Mouse (Mus musculus) spleen, adult 2 months (tissue): ENCODE measurements at regions not wholly inside any gene's neighbourhood (a gene's known extent, or its start where the extent isn't known, plus 50 kb on each side); places are given as distances from the start of the nearest gene placed in this dataset.

Experiments
- DNase-seq, 2 experiments: peaks; one replicate each; pipeline versions ENCODE4 v3.0.0 to v3.0.0-alpha.2; 2012 to 2021; ENCODE audit warnings: low spot score in 2 of 2, low read depth in 1 of 2
- H3K27ac ChIP-seq: fragments of 200-500 bp; 2 replicates; pipeline ENCODE4 v1.5.1; 2012; ENCODE audit warnings: low read length, inconsistent platforms; ENCODE audit not compliant: insufficient read depth
- H3K27me3 ChIP-seq: fragments of 200-500 bp; 2 replicates; pipeline ENCODE4 v1.6.1; 2012; ENCODE audit warnings: mild to moderate bottlenecking, moderate library complexity, low read length, inconsistent platforms; ENCODE audit not compliant: control insufficient read depth, insufficient read depth
- H3K36me3 ChIP-seq: fragments of 200-500 bp; 2 replicates; pipeline ENCODE4 v1.6.1; 2012; ENCODE audit warnings: mild to moderate bottlenecking, low read length, inconsistent platforms; ENCODE audit not compliant: control insufficient read depth, insufficient read depth
- H3K4me1 ChIP-seq: fragments of 200-500 bp; 2 replicates; pipeline ENCODE4 v1.6.1; 2011; ENCODE audit warnings: inconsistent platforms; ENCODE audit not compliant: control insufficient read depth, insufficient read depth, insufficient read length
- H3K4me3 ChIP-seq: fragments of 200-500 bp; 2 replicates; pipeline ENCODE4 v1.5.1; 2011; ENCODE audit warnings: mild to moderate bottlenecking, inconsistent platforms; ENCODE audit not compliant: insufficient read depth, insufficient read length; ENCODE audit errors: extremely low read depth
- CTCF ChIP-seq: fragments of 200-500 bp; IDR thresholded peaks from 2 replicates; pipeline ENCODE4 v1.5.1; 2011; ENCODE audit warnings: mild to moderate bottlenecking, inconsistent platforms; ENCODE audit not compliant: insufficient read depth, insufficient read length, insufficient replicate concordance; ENCODE audit errors: extremely low read depth
- POLR2A ChIP-seq: fragments of 200-500 bp; IDR thresholded peaks from 2 replicates; pipeline ENCODE4 v1.6.1; 2011; ENCODE audit warnings: low read depth, low read length, inconsistent platforms
- WGBS: fragments of 180-500 bp; shearing (Covaris S2); methylation state at CpG from one replicate; pipeline ENCODE4 v1.1.7; 2018; 5-methylcytosine and 5-hydroxymethylcytosine counted together

DNA sequence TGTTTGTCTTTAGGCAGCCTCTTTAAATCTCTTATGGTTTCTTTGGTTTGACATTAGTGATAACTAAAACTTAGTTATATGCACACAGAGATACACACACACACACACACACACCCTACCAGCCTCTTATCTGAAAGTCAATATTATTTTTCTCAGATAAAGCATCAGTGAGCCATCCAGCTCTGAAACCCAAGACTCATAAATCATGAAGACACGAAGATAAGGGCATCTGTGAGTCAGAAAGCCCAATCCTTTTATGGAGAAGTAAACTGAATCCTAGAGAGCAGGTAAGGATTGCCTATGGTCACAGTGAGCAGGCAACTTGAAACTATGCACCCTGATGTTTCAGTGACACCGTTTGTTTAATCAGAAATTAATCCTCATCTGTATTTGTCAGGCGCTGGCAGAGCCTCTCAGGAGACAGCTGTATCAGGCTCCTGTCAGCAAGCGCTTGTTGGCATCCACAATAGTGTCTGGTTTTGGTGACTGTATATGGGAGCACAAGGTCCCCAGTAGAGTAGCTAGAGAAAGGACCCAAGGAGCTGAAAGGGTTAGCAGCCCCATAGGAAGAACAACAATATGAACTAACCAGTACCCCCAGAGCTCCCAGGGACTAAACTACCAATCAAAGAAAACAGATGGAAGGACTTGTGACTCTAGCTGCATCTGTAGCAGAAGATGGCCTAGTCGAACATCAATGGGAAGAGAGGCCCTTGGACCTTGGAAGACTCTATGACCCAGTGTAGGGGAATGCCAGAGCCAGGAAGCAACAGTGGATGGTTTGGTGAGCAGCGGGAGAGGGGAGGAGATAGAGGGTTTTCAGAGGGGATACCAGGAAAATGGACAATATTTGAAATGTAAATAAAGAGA lies 207.3 kb upstream of the Ank start:
- no peak for DNase-seq
- 72% methylated on average over 6 of the region's 6 CpGs for WGBS
- H3K36me3 ChIP-seq, result no peaks in the 10 kb centered on the region
- no peaks in the 10 kb centered on the region for H3K4me1 ChIP-seq
- no peak overlapping the region for H3K4me3 ChIP-seq
- H3K27me3 ChIP-seq, result no peaks in the 10 kb centered on the region
- no peak overlapping the region for H3K27ac ChIP-seq
- no peak for TF ChIP-seq POLR2A

DNA sequence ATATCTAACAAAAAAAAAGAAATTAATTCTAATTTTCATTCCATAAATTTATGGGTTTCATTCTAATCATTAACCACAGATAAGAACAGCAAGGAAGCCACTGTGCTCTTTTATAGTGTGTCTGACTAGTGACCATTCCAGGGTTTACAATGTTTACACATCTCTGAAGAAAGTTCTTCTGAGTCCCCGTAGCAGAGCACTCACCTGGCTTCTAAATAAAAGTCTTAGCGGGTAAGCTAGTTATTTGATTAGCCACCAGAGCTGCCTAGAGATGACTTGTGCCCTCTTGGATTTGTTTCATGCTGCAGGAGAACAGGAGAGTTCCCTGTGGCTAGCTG lies 206.7 kb upstream of the Ank start:
- Histone ChIP-seq H3K4me1 (no peaks in the 10 kb centered on the region), H3K27me3 (no peaks in the 10 kb centered on the region), H3K27ac (no peak overlapping the region), H3K36me3 (no peaks in the 10 kb centered on the region), H3K4me3 (no peak overlapping the region)
- 80% methylated on average over 2 of the region's 2 CpGs for WGBS
- TF ChIP-seq POLR2A (no peak), CTCF (no peak)
- DNase-seq, result no peak

DNA sequence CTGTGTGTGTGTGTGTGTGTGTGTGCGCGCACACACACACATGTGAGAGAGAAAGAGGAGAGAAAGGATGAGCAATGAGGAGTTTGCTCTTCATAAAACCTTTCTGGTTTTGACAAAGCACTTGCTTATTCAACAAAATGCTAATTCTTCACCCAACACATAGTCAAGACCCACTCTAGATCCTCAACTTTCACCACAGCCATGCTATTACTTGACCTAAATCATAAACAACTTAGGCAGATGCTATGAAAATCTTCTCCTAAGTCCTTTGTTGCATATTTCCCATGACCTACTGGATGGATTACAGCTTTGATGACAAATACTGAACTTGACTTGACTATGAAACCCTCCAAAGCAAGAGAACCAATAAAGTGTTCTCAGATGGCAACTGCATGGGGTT lies 196.3 kb upstream of the Ank start:
- no peaks in the 10 kb centered on the region for H3K27me3 ChIP-seq
- H3K27ac ChIP-seq, result no peak overlapping the region
- no peak overlapping the region for H3K4me3 ChIP-seq
- TF ChIP-seq CTCF, result no peak
- TF ChIP-seq POLR2A, result no peak
- WGBS, result 88% methylated on average over 2 of the region's 2 CpGs
- no peaks in the 10 kb centered on the region for H3K36me3 ChIP-seq
- H3K4me1 ChIP-seq, result no peaks in the 10 kb centered on the region
- DNase-seq, result no peak

DNA sequence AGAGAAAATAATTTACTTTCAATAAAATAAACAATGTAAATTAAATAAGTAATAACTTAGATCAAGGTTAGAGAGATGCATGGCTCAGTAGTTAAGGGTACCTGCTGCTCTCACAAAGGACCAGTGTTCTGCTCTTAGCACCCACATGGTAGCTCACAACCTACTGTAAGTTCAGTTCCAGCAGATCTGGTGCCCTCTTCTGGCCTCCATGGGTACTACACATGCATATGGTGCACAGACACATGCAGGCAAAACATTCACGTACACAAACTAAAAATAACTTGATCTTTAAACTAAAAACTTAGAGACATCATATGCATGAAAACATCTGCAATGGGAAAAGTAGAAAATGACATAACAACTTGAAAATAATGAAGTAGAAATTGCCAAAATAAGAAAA lies 184.2 kb upstream of the Ank start:
- H3K36me3 ChIP-seq, result no peaks in the 10 kb centered on the region
- no peaks in the 10 kb centered on the region for H3K27me3 ChIP-seq
- 94% methylated on average over 1 of the region's 1 CpGs for WGBS
- no peak for TF ChIP-seq POLR2A
- no peak for TF ChIP-seq CTCF
- H3K27ac ChIP-seq, result no peak overlapping the region
- H3K4me1 ChIP-seq, result no peaks in the 10 kb centered on the region
- no peak overlapping the region for H3K4me3 ChIP-seq
- DNase-seq, result no peak

DNA sequence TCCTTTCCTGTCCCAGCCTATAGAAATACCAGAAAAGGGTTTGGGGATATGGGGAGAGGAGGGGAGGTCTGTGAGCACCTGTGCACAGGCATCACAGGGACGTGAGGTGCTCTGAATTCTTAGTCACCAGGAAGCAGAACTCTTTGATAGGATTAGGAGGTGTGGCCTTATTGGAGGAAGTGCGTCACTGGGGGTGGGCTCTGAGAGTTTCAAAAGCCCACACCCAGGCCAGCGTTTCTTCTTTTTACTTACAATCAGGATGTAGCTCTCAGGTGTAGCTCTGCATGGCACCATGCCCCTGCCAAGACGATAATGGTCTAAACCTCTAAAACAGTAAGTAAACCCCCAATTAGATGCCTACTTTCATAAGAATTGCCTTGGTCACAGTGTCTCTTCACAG lies 162.6 kb upstream of the Ank start:
- no peak for TF ChIP-seq POLR2A
- no peak for TF ChIP-seq CTCF
- Histone ChIP-seq H3K36me3 (no peaks in the 10 kb centered on the region), H3K4me1 (no peaks in the 10 kb centered on the region), H3K27me3 (no peaks in the 10 kb centered on the region), H3K27ac (no peak overlapping the region), H3K4me3 (no peak overlapping the region)
- DNase-seq, result no peak
- 58% methylated on average over 4 of the region's 4 CpGs for WGBS

DNA sequence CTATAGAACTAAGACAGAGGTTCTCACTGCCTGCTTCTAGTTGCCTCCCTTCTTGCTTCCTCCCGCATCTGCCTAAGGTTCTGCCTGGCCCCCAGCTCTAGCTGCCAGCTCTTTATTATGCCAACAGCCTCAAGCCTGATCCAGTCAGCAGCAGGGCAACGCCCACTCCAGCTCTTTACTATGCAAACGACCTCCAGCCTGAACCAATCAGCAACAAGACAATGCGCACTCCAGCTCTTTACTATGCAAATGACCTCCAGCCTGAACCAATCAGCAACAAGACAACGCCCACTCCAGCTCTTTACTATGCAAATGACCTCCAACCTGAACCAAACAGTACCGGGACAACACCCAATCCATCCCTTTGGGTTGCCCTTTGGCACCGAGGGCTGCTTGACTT lies 162.2 kb upstream of the Ank start:
- no peak for DNase-seq
- TF ChIP-seq POLR2A, result no peak
- no peak for TF ChIP-seq CTCF
- H3K27me3 ChIP-seq, result no peaks in the 10 kb centered on the region
- H3K4me1 ChIP-seq, result no peaks in the 10 kb centered on the region
- WGBS, result 77% methylated on average over 7 of the region's 7 CpGs
- H3K36me3 ChIP-seq, result no peaks in the 10 kb centered on the region
- no peak overlapping the region for H3K4me3 ChIP-seq
- no peak overlapping the region for H3K27ac ChIP-seq

DNA sequence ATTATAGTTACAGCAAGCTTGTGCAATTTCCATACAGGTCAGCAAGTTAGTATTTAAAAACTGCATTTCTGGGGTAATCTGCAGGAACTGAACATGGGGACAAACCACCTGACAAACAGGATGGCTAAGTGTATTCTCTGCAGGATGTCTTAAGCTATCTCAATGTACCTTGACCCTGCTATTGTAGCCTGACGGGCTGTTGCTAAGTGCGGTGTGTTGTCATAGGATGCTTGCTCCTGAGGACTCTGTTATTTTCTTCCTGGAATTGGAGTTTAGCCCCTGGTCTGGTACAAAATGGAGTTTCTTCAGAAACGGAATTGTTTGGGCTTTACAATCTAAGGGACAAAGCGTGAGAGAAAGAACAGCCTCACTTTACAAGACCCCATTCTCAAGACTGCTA lies 161.4 kb upstream of the Ank start:
- Histone ChIP-seq H3K27ac (no peak overlapping the region), H3K36me3 (no peaks in the 10 kb centered on the region), H3K4me1 (no peaks in the 10 kb centered on the region), H3K4me3 (no peak overlapping the region), H3K27me3 (no peaks in the 10 kb centered on the region)
- TF ChIP-seq CTCF, result no peak
- no peak for TF ChIP-seq POLR2A
- whole genome bisulfite sequencing, result 92% methylated on average over 4 of the region's 4 CpGs
- DNase-seq, result no peak
